Mouse (Mus musculus): Measurements from ENCODE around the gene Spata3. TPM values are rescaled to one million over a fixed set of nuclear protein-coding genes. Genes with fewer than 3 reads are reported as not detected.
"Not testable (repeated sequence)": the region's sequence is repeated elsewhere in the genome, so short reads cannot be mapped to it uniquely, and the experiment has no call there.

The Spata3 gene
- 1.1 and 1.6 TPM in 2 replicates for polyA plus RNA-seq (2012; rRNA removed)

DNA sequence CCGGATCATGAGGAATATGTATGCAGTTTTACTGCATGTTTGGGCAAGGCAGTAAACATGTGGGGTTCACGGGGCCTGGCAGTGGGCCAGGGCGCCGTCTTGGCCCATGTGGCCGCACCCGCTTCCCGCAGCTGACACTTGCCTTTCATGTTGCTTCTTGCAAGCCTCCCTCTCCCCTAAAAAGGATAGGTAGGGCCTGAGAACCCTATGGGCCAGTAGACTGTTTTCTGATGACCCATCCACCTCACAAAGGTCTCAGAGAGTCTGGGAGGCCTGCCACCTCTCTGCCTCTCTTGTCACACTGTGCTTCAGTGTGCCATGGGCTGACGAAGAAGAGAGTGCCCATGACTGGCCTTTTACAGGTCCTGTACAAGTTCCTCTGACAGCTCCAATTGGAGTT lies at the start of gene Spata3:
TSS of gene Spata3 (plus strand) at position 301 of the 400 bp plus-strand sequence.
- DNase-seq (ENCODE audit: extremely low spot score in 1 of 2, low spot score in 1 of 2) = no peak

DNA sequence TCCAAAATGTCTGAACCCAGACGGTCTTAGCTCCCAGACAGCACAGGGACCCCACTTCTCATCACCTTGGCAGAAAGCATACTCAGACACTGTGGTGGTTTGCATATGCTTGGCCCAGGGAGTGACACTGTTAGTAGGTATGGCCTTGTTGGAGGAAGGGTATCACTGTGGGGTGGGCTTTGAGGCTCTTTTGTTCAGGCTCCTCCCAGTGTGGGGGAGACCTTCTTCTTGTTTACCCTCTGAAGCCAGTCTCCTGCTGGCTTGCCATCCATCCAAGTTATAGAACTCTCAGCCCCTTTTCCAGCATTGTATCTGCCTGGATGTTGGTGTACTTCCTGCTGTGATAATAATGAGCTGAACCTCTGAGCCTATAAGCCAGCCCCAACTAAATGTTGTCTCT lies 47.5 kb upstream of the Spata3 start:
- DNase-seq (ENCODE audit: extremely low spot score in 1 of 2, low spot score in 1 of 2) = no peak

- no peak for DNase-seq (ENCODE audit: extremely low spot score in 1 of 2, low spot score in 1 of 2)
Observed at GRCm38 (mm10) chr1:85969519-85969918, 47.1 kb upstream of the Spata3 start.

DNA sequence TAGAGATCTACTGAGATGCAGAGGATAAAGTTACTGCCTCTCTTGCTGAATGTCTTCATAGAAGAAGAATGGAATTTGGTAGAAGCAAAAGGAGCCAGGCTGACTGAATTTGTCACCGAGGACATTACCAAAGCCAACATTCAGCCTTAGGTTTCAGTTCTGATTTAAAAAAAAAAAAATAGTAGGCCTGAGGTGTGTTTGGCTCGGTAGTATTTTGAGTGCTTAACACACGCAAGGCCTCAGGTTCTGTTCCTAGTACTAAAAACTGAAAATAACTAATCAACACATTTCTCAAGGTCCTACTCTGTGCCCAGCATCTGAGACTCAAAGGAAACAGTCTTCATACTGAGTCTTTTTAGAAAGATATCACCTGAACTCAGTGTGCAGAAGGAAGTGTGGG lies 45.5 kb upstream of the Spata3 start:
- DNase-seq (ENCODE audit: extremely low spot score in 1 of 2, low spot score in 1 of 2) = no peak

- no peak for DNase-seq (ENCODE audit: extremely low spot score in 1 of 2, low spot score in 1 of 2)
Observed at GRCm38 (mm10) chr1:85972341-85972740, 44.3 kb upstream of the Spata3 start.

DNA sequence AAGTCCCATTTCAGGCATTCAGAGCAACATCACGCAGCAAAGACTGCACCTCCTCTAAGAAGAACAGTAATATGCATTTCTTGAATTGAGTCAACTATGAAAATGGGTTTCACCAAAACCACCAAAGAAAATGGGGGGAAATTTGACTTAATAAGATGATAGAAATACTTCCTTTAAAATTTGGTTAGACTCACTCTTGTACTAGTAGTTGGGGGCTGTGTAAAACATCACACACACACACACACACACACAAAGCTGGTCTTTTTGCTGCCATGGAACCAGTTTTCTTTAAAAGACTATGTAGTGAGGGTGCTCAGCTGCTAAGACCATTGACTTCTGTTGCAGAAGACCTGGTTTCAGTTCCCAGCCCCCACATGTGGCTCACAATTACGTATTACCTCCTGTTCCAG lies 43.1 kb upstream of the Spata3 start:
- DNase-seq (ENCODE audit: extremely low spot score in 1 of 2, low spot score in 1 of 2) = no peak

GRCm38 (mm10) chr1:85977709-85978108 lies 38.9 kb upstream of the Spata3 start:
- DNase-seq (ENCODE audit: extremely low spot score in 1 of 2, low spot score in 1 of 2) = no peak

- no peak for DNase-seq (ENCODE audit: extremely low spot score in 1 of 2, low spot score in 1 of 2)
Observed at GRCm38 (mm10) chr1:85981738-85982357, 34.8 kb upstream of the Spata3 start.

- DNase-seq (ENCODE audit: extremely low spot score in 1 of 2, low spot score in 1 of 2) = no peak
Observed at GRCm38 (mm10) chr1:85985784-85986183, 30.8 kb upstream of the Spata3 start.

DNA sequence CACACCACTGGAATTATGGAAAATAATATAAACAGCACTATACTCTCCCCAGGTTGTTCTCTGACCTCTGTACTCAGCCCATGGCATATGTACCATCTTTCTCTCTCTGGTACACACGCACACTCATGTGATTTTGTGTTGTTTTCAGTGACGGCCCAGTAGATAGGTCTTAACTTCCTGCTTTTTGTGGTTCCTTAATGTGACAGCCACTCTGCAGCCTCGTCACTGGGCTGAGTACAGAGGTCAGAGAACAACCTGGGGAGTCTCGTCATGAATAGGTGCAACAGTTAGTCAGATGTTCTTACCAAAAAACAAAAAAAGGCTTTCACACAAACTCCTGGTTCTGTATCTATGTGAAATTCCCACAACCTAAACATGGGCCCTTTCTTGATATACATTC lies 28.3 kb upstream of the Spata3 start:
- DNase-seq (ENCODE audit: extremely low spot score in 1 of 2, low spot score in 1 of 2) = no peak

DNA sequence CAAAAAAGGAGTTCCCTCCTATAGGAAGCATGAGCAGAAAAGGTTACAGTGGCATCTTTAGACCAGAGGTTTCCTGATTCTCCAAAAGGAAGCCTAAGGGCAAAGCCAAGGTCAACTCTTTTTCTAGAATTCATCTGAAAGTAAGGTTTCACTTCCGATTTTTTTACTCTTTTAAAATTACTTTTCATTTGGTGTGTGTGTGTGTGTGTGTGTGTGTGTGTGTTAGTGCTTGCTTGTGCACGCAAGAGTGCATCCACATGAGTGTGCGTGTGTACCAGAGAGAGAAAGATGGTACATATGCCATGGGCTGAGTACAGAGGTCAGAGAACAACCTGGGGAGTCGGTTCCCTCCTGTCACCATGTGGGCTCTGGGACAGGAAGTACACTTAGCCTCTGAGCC lies 27.7 kb upstream of the Spata3 start:
- not testable (repeated sequence) for DNase-seq (ENCODE audit: extremely low spot score in 1 of 2, low spot score in 1 of 2)

- no peak for DNase-seq (ENCODE audit: extremely low spot score in 1 of 2, low spot score in 1 of 2)
Observed at GRCm38 (mm10) chr1:85992175-85992574, 24.4 kb upstream of the Spata3 start.

DNA sequence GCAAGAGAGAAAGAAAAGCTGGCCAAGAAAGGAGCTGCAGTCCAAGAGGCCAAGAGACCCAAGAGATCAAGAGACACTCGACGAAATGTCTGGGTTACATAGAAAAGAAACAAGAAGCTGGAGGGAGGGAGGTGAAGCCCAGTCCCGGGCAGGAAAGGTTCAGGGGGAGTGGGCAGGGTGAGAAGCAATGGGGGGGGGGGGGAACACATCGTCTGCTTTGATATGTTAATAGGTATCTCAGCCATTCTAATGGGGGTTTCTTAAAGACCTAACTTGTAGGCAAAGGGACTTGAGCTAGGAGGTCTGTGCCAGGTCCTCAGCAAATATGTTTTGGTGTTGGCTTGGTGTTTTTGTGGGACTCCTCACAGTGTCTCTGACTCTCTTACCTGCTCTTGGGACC lies 23.1 kb upstream of the Spata3 start:
- no peak for DNase-seq (ENCODE audit: extremely low spot score in 1 of 2, low spot score in 1 of 2)

DNA sequence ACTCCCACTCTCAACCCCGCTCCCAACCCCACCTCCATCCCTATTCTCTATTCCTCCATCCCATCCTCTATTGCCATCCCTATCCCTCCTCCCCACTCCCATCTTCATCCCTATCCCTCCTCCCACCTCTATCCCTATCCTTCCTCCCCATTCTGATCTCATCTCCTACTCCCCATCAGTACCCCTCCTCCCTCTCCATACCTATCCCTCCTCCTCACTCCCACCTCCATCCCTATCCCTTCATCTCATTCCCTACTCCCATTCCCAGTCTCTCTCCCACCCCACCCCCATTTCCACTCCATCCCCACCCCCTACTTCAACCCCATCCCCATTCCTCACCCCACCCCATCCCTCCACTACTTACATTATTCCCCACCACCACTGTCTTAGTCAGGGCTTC lies 19.4 kb upstream of the Spata3 start:
- DNase-seq (ENCODE audit: extremely low spot score in 1 of 2, low spot score in 1 of 2) = no peak

GRCm38 (mm10) chr1:85998012-85998411 lies 18.6 kb upstream of the Spata3 start:
- DNase-seq (ENCODE audit: extremely low spot score in 1 of 2, low spot score in 1 of 2) = no peak

DNA sequence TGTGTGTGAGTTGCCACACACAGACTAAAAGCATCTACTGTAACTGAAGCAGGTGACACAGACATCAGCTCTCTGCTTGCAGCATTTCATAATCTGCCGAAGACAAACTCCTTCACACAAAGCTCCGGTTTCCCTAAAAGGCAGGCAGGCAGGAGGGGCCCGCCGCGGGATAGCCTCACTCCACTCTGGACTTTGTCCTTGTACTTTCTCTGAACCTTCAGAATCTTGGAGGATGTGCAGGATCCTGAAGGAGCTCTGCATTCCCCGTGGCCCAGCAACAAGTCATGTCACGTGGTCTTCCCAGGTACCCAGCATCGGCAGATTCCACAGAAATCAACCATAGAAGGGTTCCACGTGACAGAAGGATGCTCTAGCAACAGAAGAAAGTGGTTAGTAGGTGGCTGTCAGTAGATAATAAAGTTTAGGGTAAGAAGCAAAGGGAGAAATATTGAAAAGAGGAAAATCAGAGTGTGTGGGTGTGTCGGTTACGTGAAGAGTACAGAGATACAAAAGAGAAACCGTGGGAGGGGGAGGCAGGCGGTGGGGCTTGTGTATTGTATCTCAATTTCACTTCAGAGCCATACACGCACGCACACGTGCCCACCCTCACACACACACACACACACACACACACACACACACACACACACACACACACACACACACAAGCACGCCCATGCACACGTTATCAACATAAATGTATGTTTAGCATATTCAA lies 16.6 kb upstream of the Spata3 start:
- DNase-seq (ENCODE audit: extremely low spot score in 1 of 2, low spot score in 1 of 2) = peak; percentile 12 to 49

GRCm38 (mm10) chr1:86005540-86005939 lies 11.1 kb upstream of the Spata3 start:
- DNase-seq (ENCODE audit: extremely low spot score in 1 of 2, low spot score in 1 of 2) = no peak

GRCm38 (mm10) chr1:86006040-86006439 lies 10.6 kb upstream of the Spata3 start:
- DNase-seq (ENCODE audit: extremely low spot score in 1 of 2, low spot score in 1 of 2) = no peak

GRCm38 (mm10) chr1:86007778-86008177 lies 8.8 kb upstream of the Spata3 start:
- DNase-seq (ENCODE audit: extremely low spot score in 1 of 2, low spot score in 1 of 2) = peak; percentile 83 to 98

GRCm38 (mm10) chr1:86015758-86016157 lies 858 bp upstream of the Spata3 start:
- not testable (repeated sequence) for DNase-seq (ENCODE audit: extremely low spot score in 1 of 2, low spot score in 1 of 2)

GRCm38 (mm10) chr1:86018235-86019055 lies 1.8 kb downstream of the Spata3 start:
- DNase-seq (ENCODE audit: extremely low spot score in 1 of 2, low spot score in 1 of 2) = peak in 1 of 2 experiments; percentile 67
